Mouse (Mus musculus): Measurements from ENCODE around the gene Rdh5.

DNA sequence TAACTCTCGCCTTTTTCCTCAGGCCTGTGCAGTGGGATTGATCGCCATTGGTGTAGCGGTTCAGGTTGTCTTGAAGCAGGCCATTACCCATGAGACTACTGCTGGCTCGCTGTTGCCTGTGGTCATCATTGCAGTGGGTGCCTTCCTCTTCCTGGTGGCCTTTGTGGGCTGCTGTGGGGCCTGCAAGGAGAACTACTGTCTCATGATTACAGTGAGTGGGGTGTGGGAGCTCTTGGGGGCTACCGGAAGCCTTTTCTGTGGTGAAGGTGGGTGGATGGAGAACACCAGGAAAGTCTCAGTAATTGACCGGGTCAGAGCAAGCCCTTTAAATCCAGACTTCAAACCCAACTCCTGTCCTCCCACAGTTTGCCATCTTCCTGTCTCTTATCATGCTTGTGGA lies 11.3 kb downstream of the Rdh5 start:
- no peak for TF ChIP-seq CTCF (IDR thresholded peaks at IDR 0.05; ENCODE audit: low read depth, low read length)
- no peak for TF ChIP-seq POLR2A (IDR thresholded peaks at IDR 0.05; ENCODE audit: borderline replicate concordance, low read depth, low read length)
